Mouse (Mus musculus): Measurements from ENCODE around the gene Cnr2. TPM values are rescaled to one million over a fixed set of nuclear protein-coding genes. Genes with fewer than 3 reads are reported as not detected.

Gene Cnr2
- polyA plus RNA-seq, 1 experiment = not detected

DNA sequence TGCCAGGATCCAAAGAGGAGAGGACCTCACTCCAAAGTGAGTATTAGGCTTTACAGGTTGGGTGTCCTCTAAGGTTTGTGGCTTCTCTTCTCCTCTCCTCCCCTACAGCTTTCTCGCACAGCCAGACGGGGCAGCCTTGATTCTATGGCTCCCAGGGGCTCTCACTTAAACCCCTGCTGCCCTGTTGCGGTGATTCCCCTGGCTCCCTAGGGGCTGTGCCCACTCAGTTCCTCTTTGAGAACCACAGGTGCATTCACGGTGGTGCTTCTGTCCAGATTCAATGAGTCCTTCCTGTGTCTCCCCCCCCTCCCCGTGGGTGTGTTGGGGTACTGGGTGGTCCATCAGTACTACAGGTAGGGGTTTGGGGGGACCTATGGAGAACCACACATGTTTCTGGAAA is 4.8 kb downstream of the Cnr2 start:
- H3K4me3 ChIP-seq = no peak overlapping the region
- no peak overlapping the region for H3ac ChIP-seq (ENCODE audit: control insufficient read depth, insufficient read length)
- H3K4me2 ChIP-seq (ENCODE audit: low read depth) = no peak overlapping the region
- no peaks in the 10 kb centered on the region for H3K79me2 ChIP-seq (ENCODE audit: control insufficient read depth, insufficient read depth)
- TF ChIP-seq USF1 (IDR thresholded peaks at IDR 0.05; ENCODE audit: low read depth) (no peak), TCF12 (IDR thresholded peaks at IDR 0.05; ENCODE audit: insufficient read depth, poor library complexity, severe bottlenecking) (no peak), SRF (IDR thresholded peaks at IDR 0.05; ENCODE audit: control insufficient read depth, insufficient read length, low read depth) (no peak), MAX (IDR thresholded peaks at IDR 0.05; ENCODE audit: low read depth) (no peak), POLR2AphosphoS2 (IDR thresholded peaks at IDR 0.05; ENCODE audit: insufficient read length, low read depth) (no peak), REST (IDR thresholded peaks at IDR 0.05; ENCODE audit: insufficient read depth, insufficient read length) (no peak), MYOG (IDR thresholded peaks at IDR 0.05; ENCODE audit: control insufficient read depth in 1 of 3, insufficient read depth in 1 of 3, insufficient read length in 2 of 3, low read depth in 2 of 3) (no peak), CEBPB (IDR thresholded peaks at IDR 0.05; ENCODE audit: insufficient read depth, poor library complexity, severe bottlenecking) (no peak), POLR2A (IDR thresholded peaks at IDR 0.05; ENCODE audit: insufficient read length, low read depth) (no peak), E2F4 (IDR thresholded peaks at IDR 0.05; ENCODE audit: insufficient read depth) (no peak), TCF3 (IDR thresholded peaks at IDR 0.05; ENCODE audit: insufficient read length, low read depth) (no peak), MYOD1 (IDR thresholded peaks at IDR 0.05; ENCODE audit: control insufficient read depth in 1 of 3, insufficient read length in 2 of 3, low read depth in 2 of 3) (no peak)
- H3K36me3 ChIP-seq (ENCODE audit: control insufficient read depth, insufficient read depth) = no peaks in the 10 kb centered on the region
- peaks cover 18% of the 10 kb centered on the region for H3K27me3 ChIP-seq (ENCODE audit: control insufficient read depth, insufficient read depth, insufficient read length)

DNA sequence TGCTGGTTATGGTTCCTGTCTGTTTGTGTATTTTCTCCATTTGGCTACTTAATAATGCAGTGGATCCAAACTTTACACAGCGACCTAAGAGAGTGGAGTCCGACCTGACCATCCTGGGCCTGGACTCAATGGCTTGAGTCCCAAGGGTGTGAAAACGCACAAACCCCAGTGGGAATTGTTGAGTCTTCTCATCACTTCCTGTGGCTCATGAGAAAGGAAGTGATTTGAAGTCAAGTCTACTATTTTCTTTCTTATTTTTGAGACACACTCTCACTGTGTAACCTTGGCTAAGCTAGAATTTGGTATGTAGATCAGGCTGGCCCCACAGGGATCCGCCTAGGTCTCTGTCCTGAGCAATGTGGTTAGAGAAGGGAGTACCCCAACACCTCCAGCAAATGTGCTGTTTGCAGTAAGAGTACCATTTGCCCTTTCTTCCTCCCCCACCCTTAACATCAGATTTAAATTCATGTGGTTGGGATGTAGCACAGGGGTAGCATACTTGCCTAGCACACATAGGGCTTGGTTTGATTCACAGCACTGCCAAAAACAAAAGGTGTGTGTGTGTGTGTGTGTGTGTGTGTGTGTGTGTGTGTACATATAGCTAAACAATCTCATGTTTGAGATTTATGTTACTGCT is 7.5 kb downstream of the Cnr2 start:
- no peak overlapping the region for H3K4me3 ChIP-seq
- H3K36me3 ChIP-seq (ENCODE audit: control insufficient read depth, insufficient read depth) = no peaks in the 10 kb centered on the region
- H3K4me2 ChIP-seq (ENCODE audit: low read depth) = no peak overlapping the region
- H3K27me3 ChIP-seq (ENCODE audit: control insufficient read depth, insufficient read depth, insufficient read length) = peaks cover 15% of the 10 kb centered on the region
- no peaks in the 10 kb centered on the region for H3K79me2 ChIP-seq (ENCODE audit: control insufficient read depth, insufficient read depth)
- TF ChIP-seq SRF (IDR thresholded peaks at IDR 0.05; ENCODE audit: control insufficient read depth, insufficient read length, low read depth) (no peak), E2F4 (IDR thresholded peaks at IDR 0.05; ENCODE audit: insufficient read depth) (no peak), TCF3 (IDR thresholded peaks at IDR 0.05; ENCODE audit: insufficient read length, low read depth) (no peak), POLR2A (IDR thresholded peaks at IDR 0.05; ENCODE audit: insufficient read length, low read depth) (no peak), POLR2AphosphoS2 (IDR thresholded peaks at IDR 0.05; ENCODE audit: insufficient read length, low read depth) (no peak)
- H3ac ChIP-seq (ENCODE audit: control insufficient read depth, insufficient read length) = no peak overlapping the region

DNA sequence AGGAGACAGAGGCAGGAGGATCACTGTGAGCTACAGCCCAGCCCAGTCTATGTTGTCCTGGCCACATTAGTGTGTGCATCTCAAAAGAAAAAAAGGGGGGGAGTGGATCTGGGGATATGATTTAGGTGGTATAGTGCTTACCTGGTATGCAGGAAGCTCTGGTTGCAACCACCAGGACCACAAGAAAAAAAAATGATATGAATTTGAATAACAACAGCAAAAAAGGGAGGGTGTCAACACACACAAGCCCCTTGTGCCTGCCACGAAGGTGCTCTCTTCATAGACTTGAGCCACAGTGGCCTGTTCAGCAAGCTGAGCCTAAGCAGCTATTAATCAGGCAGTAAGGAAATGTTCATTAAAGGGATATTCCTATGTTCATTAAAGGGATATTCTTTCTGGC is 9.6 kb downstream of the Cnr2 start:
- TF ChIP-seq POLR2A (IDR thresholded peaks at IDR 0.05; ENCODE audit: insufficient read length, low read depth) = no peak
- no peak for TF ChIP-seq USF1 (IDR thresholded peaks at IDR 0.05; ENCODE audit: low read depth)
- TF ChIP-seq SRF (IDR thresholded peaks at IDR 0.05; ENCODE audit: control insufficient read depth, insufficient read length, low read depth) = no peak
- no peak for TF ChIP-seq E2F4 (IDR thresholded peaks at IDR 0.05; ENCODE audit: insufficient read depth)
- TF ChIP-seq CEBPB (IDR thresholded peaks at IDR 0.05; ENCODE audit: insufficient read depth, poor library complexity, severe bottlenecking) = no peak
- no peak for TF ChIP-seq MYOG (IDR thresholded peaks at IDR 0.05; ENCODE audit: control insufficient read depth in 1 of 3, insufficient read depth in 1 of 3, insufficient read length in 2 of 3, low read depth in 2 of 3)
- TF ChIP-seq REST (IDR thresholded peaks at IDR 0.05; ENCODE audit: insufficient read depth, insufficient read length) = no peak
- TF ChIP-seq POLR2AphosphoS2 (IDR thresholded peaks at IDR 0.05; ENCODE audit: insufficient read length, low read depth) = no peak
- Histone ChIP-seq H3K4me3 (no peak overlapping the region), H3K4me2 (ENCODE audit: low read depth) (no peak overlapping the region)

DNA sequence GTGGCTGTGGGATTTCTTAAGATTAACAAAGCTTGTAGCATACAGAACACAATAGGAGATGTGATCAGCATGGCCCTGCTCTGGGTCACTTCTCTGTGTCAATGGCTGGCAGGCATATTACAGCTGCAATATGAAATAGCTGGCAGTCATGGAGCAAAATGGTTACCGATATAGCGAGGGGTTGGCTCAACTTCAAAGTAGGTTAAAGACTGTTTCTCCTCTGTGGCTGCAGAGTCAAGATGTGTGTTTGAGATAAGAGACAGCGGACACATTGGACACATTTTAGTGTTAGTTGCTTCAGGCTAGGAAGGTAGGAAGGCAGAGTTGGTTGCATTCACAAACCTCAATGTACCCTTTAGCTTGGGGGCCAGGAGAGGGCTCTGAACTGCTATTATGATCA is 11.4 kb downstream of the Cnr2 start:
- Histone ChIP-seq H3K4me3 (no peak overlapping the region), H3K27me3 (ENCODE audit: control insufficient read depth, insufficient read depth, insufficient read length) (peaks cover 22% of the 10 kb centered on the region), H3K4me2 (ENCODE audit: low read depth) (no peak overlapping the region), H3ac (ENCODE audit: control insufficient read depth, insufficient read length) (no peak overlapping the region), H3K36me3 (ENCODE audit: control insufficient read depth, insufficient read depth) (no peaks in the 10 kb centered on the region), H3K79me2 (ENCODE audit: control insufficient read depth, insufficient read depth) (no peaks in the 10 kb centered on the region)
- no peak for TF ChIP-seq SRF (IDR thresholded peaks at IDR 0.05; ENCODE audit: control insufficient read depth, insufficient read length, low read depth)
- no peak for TF ChIP-seq POLR2AphosphoS2 (IDR thresholded peaks at IDR 0.05; ENCODE audit: insufficient read length, low read depth)
- TF ChIP-seq MYOD1 (IDR thresholded peaks at IDR 0.05; ENCODE audit: control insufficient read depth in 1 of 3, insufficient read length in 2 of 3, low read depth in 2 of 3) = no peak
- no peak for TF ChIP-seq USF1 (IDR thresholded peaks at IDR 0.05; ENCODE audit: low read depth)
- TF ChIP-seq E2F4 (IDR thresholded peaks at IDR 0.05; ENCODE audit: insufficient read depth) = no peak
- no peak for TF ChIP-seq TCF12 (IDR thresholded peaks at IDR 0.05; ENCODE audit: insufficient read depth, poor library complexity, severe bottlenecking)
- no peak for TF ChIP-seq POLR2A (IDR thresholded peaks at IDR 0.05; ENCODE audit: insufficient read length, low read depth)
- no peak for TF ChIP-seq TCF3 (IDR thresholded peaks at IDR 0.05; ENCODE audit: insufficient read length, low read depth)
- no peak for TF ChIP-seq MAX (IDR thresholded peaks at IDR 0.05; ENCODE audit: low read depth)

More for the DNA sequence above, 9.6 kb downstream of the Cnr2 start:
- H3K36me3 ChIP-seq (ENCODE audit: control insufficient read depth, insufficient read depth) = no peaks in the 10 kb centered on the region
- H3ac ChIP-seq (ENCODE audit: control insufficient read depth, insufficient read length) = no peak overlapping the region
- peaks cover 15% of the 10 kb centered on the region for H3K27me3 ChIP-seq (ENCODE audit: control insufficient read depth, insufficient read depth, insufficient read length)
- no peaks in the 10 kb centered on the region for H3K79me2 ChIP-seq (ENCODE audit: control insufficient read depth, insufficient read depth)

DNA sequence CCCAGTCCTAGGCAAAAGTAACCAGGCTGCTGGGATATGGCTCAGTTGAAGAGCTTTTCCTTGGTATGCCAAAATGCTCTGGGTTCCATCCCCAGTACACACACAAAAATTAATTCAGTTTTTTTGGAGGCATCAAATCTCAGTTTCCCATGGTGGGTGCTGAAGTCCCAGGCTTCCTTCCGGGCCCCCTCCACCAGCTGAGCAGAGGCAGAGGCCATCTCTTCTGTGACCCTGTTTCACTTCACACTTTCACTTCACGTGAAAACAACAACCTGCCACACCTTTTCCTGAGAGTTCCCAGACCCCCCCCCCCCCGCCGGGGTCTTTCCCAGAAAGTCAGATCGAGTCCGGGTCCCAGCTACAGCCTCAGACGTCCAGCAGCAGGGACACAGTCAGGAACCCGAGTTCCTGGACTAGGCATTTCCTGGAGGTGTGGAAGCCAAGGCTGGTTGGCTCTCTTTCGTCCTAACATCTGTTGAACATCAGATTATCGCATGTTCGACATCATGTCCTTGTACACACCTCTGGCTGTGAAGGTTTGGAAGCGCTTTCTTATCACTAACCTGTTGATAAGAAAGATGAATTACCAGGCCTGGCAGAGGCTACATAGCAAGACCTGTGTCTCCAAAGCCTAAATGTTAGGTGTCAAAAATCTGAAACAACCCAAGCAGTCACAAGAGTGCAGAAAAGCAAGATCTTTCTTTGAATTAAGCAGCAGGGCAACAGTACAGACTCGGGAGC is 14.3 kb downstream of the Cnr2 start:
- Histone ChIP-seq H3K36me3 (ENCODE audit: control insufficient read depth, insufficient read depth) (no peaks in the 10 kb centered on the region), H3ac (ENCODE audit: control insufficient read depth, insufficient read length) (no peak overlapping the region), H3K79me2 (ENCODE audit: control insufficient read depth, insufficient read depth) (no peaks in the 10 kb centered on the region), H3K4me2 (ENCODE audit: low read depth) (no peak overlapping the region), H3K4me3 (no peak overlapping the region), H3K27me3 (ENCODE audit: control insufficient read depth, insufficient read depth, insufficient read length) (peaks cover 16% of the 10 kb centered on the region)
- TF ChIP-seq USF1 (IDR thresholded peaks at IDR 0.05; ENCODE audit: low read depth) (no peak), POLR2AphosphoS2 (IDR thresholded peaks at IDR 0.05; ENCODE audit: insufficient read length, low read depth) (no peak), MYOG (IDR thresholded peaks at IDR 0.05; ENCODE audit: control insufficient read depth in 1 of 3, insufficient read depth in 1 of 3, insufficient read length in 2 of 3, low read depth in 2 of 3) (no peak), TCF3 (IDR thresholded peaks at IDR 0.05; ENCODE audit: insufficient read length, low read depth) (no peak), TCF12 (IDR thresholded peaks at IDR 0.05; ENCODE audit: insufficient read depth, poor library complexity, severe bottlenecking) (no peak), MAX (IDR thresholded peaks at IDR 0.05; ENCODE audit: low read depth) (no peak), E2F4 (IDR thresholded peaks at IDR 0.05; ENCODE audit: insufficient read depth) (no peak), SRF (IDR thresholded peaks at IDR 0.05; ENCODE audit: control insufficient read depth, insufficient read length, low read depth) (no peak), POLR2A (IDR thresholded peaks at IDR 0.05; ENCODE audit: insufficient read length, low read depth) (no peak), REST (IDR thresholded peaks at IDR 0.05; ENCODE audit: insufficient read depth, insufficient read length) (no peak), CEBPB (IDR thresholded peaks at IDR 0.05; ENCODE audit: insufficient read depth, poor library complexity, severe bottlenecking) (no peak), MYOD1 (IDR thresholded peaks at IDR 0.05; ENCODE audit: control insufficient read depth in 1 of 3, insufficient read length in 2 of 3, low read depth in 2 of 3) (no peak)

Data from myocyte (in vitro differentiated cells).